Mouse (Mus musculus) liver, postnatal 0 days (tissue): Measurements from ENCODE around the gene Foxn3. TPM values are rescaled to one million over a fixed set of nuclear protein-coding genes. Genes with fewer than 3 reads are reported as not detected.

Experiments used
- ATAC-seq: fragments of 200-750 bp; cut with Nextera tagmentation; 2 replicates; pipeline ENCODE4 v1.8.0; 2017; ENCODE audit warnings: mild to moderate bottlenecking, moderate library complexity
- DNase-seq: peaks from one replicate; pipeline ENCODE4 v3.0.0-alpha.2; 2016
- H3K27ac ChIP-seq: fragments of 300-500 bp; sonication (generic); 2 replicates; pipeline ENCODE4 v1.5.1; 2014; ENCODE audit warnings: antibody characterized with exemption, moderate library complexity, mild to moderate bottlenecking, low read depth
- H3K27me3 ChIP-seq: fragments of 300-500 bp; sonication (generic); 2 replicates; pipeline ENCODE4 v1.6.1; 2014; ENCODE audit warnings: low read length, control low read depth, mixed read lengths; ENCODE audit not compliant: insufficient read depth
- H3K36me3 ChIP-seq: fragments of 300-500 bp; sonication (generic); replicated peaks from 2 replicates; pipeline ENCODE4 v1.6.1; 2014; ENCODE audit warnings: mild to moderate bottlenecking, control low read depth, low read length, moderate library complexity, mixed read lengths; ENCODE audit not compliant: insufficient read depth
- H3K4me1 ChIP-seq: fragments of 300-500 bp; sonication (generic); 2 replicates; pipeline ENCODE4 v1.6.1; 2014; ENCODE audit warnings: antibody characterized with exemption, mild to moderate bottlenecking, control low read depth; ENCODE audit not compliant: insufficient read depth
- H3K4me2 ChIP-seq: fragments of 300-500 bp; sonication (generic); 2 replicates; pipeline ENCODE4 v1.6.1; 2014; ENCODE audit warnings: low read depth, mild to moderate bottlenecking, low read length, moderate library complexity, mixed read lengths
- H3K4me3 ChIP-seq: fragments of 300-500 bp; sonication (generic); 2 replicates; pipeline ENCODE4 v1.5.1; 2014; ENCODE audit warnings: low read depth, low read length
- H3K9ac ChIP-seq: fragments of 300-500 bp; sonication (generic); replicated peaks from 2 replicates; pipeline ENCODE4 v1.6.1; 2014; ENCODE audit warnings: mild to moderate bottlenecking, moderate library complexity
- H3K9me3 ChIP-seq: fragments of 300-500 bp; sonication (generic); 2 replicates; pipeline ENCODE4 v1.6.1; 2016; ENCODE audit warnings: mild to moderate bottlenecking, control low read depth, low read length, mixed read lengths
- CTCF ChIP-seq: sonication (generic); IDR thresholded peaks from 2 replicates; pipeline ENCODE4 v1.5.1; 2016; ENCODE audit warnings: antibody characterized with exemption, low read depth
- EP300 ChIP-seq: IDR thresholded peaks from 2 replicates; pipeline ENCODE4 v1.6.1; 2016; ENCODE audit warnings: antibody characterized with exemption, low read depth, mild to moderate bottlenecking
- WGBS: fragments of 180-500 bp; shearing (Covaris S2); extraction: QIAGEN DNeasy Blood & Tissue Kit; methylation state at CpG from one replicate; pipeline ENCODE4 v1.1.7; 2014; ENCODE audit not compliant: insufficient replicate concordance; 5-methylcytosine and 5-hydroxymethylcytosine counted together
- polyA plus RNA-seq: library from polyadenylated mRNA; unstranded; fragments of >200 nt; fragmentation: Nextera tagmentation; extraction: Ambion mirVana; gene quantifications from 2 replicates; pipeline ENCODE4 v1.2.1, GENCODE M21; 2015

The Foxn3 gene
- polyA plus RNA-seq, 1 experiment from 2014 or later = 31.2 TPM

DNA sequence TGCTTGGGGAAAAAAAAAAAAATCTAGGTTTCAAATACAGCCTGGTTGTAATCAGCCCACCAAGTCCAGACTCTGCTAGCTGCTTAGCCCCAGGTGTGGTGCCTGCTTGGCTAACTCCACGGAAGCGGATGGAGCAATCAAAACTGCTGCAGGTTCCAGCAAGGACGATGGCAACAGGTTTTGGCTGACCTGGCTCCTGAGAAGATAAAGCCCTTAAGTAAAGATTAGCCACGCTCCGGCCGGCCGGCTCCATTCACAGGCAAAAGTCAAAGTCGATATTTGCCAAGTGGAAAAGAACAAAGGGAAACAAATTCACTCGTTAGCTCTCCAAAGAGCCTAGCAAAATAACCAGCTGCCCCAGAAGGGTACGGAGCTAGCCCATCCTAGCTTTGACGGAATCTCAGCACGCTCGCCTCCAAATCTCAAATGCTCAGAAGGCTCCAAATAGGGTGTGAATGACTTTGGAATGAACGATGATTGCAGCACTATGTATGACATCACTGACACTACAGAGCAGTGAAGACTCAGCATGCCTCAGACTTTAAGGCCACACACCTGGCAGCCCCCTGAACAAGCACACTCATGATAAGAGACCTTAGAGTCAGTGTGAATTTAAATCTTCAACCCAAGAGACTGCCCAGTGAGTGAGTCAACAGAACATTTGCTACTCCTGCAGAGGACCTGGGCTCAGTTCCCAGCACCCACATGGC, 137.0 kb downstream of the Foxn3 start:
- 67% methylated on average over 14 of the region's 14 CpGs for WGBS
- no peaks in the 10 kb centered on the region for H3K4me1 ChIP-seq
- no peak overlapping the region for H3K4me3 ChIP-seq
- H3K9me3 ChIP-seq = no peaks in the 10 kb centered on the region
- DNase-seq = peak; percentile 45
- no peak overlapping the region for H3K9ac ChIP-seq
- ATAC-seq = peak; percentile 87
- no peak overlapping the region for H3K4me2 ChIP-seq
- H3K27me3 ChIP-seq = no peaks in the 10 kb centered on the region
- no peak for TF ChIP-seq EP300
- TF ChIP-seq CTCF = no peak
- no peaks in the 10 kb centered on the region for H3K36me3 ChIP-seq
- H3K27ac ChIP-seq = peak overlapping the region; percentile 48; the same call in 1 of the 2 replicates

DNA sequence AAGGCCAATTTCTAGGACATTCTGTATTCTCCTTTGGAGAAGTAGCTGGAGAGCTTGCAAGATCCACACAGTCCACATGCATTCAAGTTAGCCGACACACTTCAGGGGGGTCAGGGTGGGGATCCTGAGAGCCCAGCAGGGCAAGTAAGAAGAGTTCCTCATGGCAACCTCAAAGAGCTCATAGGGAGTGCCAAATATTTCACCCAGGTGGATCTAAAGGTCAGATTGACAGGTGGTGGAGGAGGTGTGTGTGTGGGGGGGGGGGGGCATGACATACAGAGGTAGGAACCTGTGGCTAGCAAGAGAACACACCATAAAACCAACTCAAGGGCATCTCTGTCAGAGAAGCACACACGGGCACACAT, 144.0 kb downstream of the Foxn3 start:
- DNase-seq (no peak), ATAC-seq (no peak; the same call in 1 of the 2 replicates)
- Histone ChIP-seq H3K27ac (no peak overlapping the region; the same call in 1 of the 2 replicates), H3K4me2 (no peak overlapping the region), H3K9me3 (no peaks in the 10 kb centered on the region), H3K4me3 (no peak overlapping the region), H3K27me3 (no peaks in the 10 kb centered on the region), H3K9ac (no peak overlapping the region), H3K36me3 (no peaks in the 10 kb centered on the region), H3K4me1 (peaks cover 15% of the 10 kb centered on the region)
- TF ChIP-seq EP300 = no peak
- no peak for TF ChIP-seq CTCF
- 70% methylated on average over 2 of the region's 2 CpGs for WGBS

DNA sequence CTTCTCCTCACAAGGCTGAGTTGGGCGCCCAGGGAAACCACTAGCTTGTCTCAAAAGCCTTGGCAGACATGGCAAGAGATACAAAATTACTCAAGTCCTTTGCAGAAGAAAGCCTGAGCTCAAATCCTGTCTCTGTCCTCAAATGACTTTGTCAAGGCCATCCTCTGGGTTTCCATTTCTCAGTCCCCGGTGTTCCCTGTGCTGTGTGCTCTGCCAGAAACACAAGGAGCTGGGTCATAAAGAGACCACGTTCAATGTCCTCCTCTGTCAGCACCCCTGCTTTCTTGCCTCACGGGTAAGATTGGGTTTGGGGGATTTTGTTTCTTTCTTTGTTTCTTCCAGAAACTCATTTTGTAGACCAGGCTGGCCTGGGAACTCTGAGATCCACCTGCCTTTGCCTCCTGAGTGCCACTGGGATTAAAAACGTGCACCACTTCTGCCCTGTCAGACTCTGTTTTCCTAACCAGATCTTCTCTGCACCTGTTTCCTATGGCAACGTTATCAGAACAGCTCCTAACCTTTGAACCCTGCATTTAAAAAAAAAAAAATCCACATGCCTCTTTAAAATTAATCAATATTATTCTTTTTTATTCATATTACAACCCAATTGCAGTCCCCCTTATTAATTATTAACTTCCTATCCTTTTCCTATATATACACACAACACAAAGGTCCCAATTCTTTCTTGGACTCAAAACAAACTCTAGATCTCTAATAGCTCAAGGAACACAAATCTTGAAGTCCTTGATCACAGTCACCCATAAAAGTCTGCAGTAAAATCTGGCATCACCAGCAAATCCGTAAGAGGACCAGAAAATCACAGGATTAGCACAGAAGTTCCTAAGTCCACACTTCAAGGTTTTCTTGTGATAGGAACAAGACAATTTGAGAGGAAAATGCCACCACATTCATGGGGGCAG, 144.6 kb downstream of the Foxn3 start:
- Histone ChIP-seq H3K27ac (no peak overlapping the region; the same call in 1 of the 2 replicates), H3K4me1 (peaks cover 15% of the 10 kb centered on the region), H3K9me3 (no peaks in the 10 kb centered on the region), H3K36me3 (no peaks in the 10 kb centered on the region), H3K4me2 (peak overlapping the region; percentile 38), H3K4me3 (no peak overlapping the region), H3K9ac (no peak overlapping the region), H3K27me3 (no peaks in the 10 kb centered on the region)
- DNase-seq (no peak), ATAC-seq (no peak)
- WGBS = 56% methylated on average over 7 of the region's 7 CpGs
- TF ChIP-seq CTCF (no peak), EP300 (no peak)

- Histone ChIP-seq H3K27me3 (no peaks in the 10 kb centered on the region), H3K4me2 (no peak overlapping the region), H3K27ac (no peak overlapping the region), H3K9ac (no peak overlapping the region), H3K4me1 (peaks cover 15% of the 10 kb centered on the region), H3K36me3 (no peaks in the 10 kb centered on the region), H3K9me3 (no peaks in the 10 kb centered on the region), H3K4me3 (no peak overlapping the region)
- 63% methylated on average over 9 of the region's 9 CpGs for WGBS
- TF ChIP-seq CTCF (no peak), EP300 (no peak)
- DNase-seq (no peak), ATAC-seq (no peak)
Measured at GRCm38 (mm10) chr12:99417885-99418284, 145.5 kb downstream of the Foxn3 start.

GRCm38 (mm10) chr12:99415538-99415937, 147.8 kb downstream of the Foxn3 start:
- no peak for DNase-seq
- no peak for TF ChIP-seq EP300
- no peak for TF ChIP-seq CTCF
- 78% methylated on average over 5 of the region's 5 CpGs for WGBS

DNA sequence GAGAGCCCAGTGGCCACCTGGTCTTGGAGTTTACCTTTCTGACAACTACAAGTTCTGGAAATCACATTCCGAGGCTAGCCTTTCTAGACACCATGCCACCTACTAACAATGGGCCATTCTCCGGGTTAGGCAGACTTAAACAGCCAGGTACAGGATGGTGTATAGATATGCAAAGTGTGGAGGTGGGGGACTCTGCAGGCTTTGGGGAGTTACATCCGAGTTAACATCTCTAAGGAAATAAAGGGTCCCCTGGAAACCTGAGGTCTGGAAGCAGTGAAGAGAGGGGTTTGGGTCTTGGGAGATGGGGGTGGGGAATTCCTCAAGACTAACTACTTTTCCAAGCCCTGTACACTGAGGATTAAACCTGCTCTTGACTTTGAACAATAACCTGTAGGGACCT, 150.9 kb downstream of the Foxn3 start:
- H3K9me3 ChIP-seq = no peaks in the 10 kb centered on the region
- peaks cover 5% of the 10 kb centered on the region; the same call in 1 of the 2 replicates for H3K4me1 ChIP-seq
- no peak overlapping the region for H3K4me2 ChIP-seq
- ATAC-seq (no peak), DNase-seq (no peak)
- H3K4me3 ChIP-seq = no peak overlapping the region
- 73% methylated on average over 3 of the region's 3 CpGs for WGBS
- TF ChIP-seq CTCF (no peak), EP300 (no peak)
- H3K36me3 ChIP-seq = no peaks in the 10 kb centered on the region
- no peaks in the 10 kb centered on the region for H3K27me3 ChIP-seq
- H3K27ac ChIP-seq = no peak overlapping the region
- no peak overlapping the region for H3K9ac ChIP-seq

More at GRCm38 (mm10) chr12:99415538-99415937, 147.8 kb downstream of the Foxn3 start:
- ATAC-seq = no peak
- Histone ChIP-seq H3K9me3 (no peaks in the 10 kb centered on the region), H3K9ac (no peak overlapping the region), H3K4me2 (no peak overlapping the region), H3K4me1 (peaks cover 18% of the 10 kb centered on the region), H3K27me3 (no peaks in the 10 kb centered on the region), H3K27ac (no peak overlapping the region), H3K36me3 (no peaks in the 10 kb centered on the region), H3K4me3 (no peak overlapping the region)
